Mouse (Mus musculus): ENCODE measurements around the gene Rtkn2. TPM values are rescaled to one million over a fixed set of nuclear protein-coding genes. Genes with fewer than 3 reads are reported as not detected.

Gene Rtkn2
- 0.04 and 0.07 TPM in 2 replicates for polyA plus RNA-seq (2012; ENCODE audit: low replicate concordance)

GRCm38 (mm10) chr10:67979401-67980157 is at the start of gene Rtkn2:
Gene Rtkn2, plus strand, starts transcription at chr10:67979570.

Other genes starting within 250 kb of the Rtkn2 start
- gene Zfp365, start 66.9 kb upstream of the Rtkn2 start, polyA plus RNA-seq (2012; ENCODE audit: low replicate concordance), result 0.15 and 0.43 TPM in 2 replicates

All from hematopoietic multipotent progenitor cell, adult 10-12 weeks (in vitro differentiated cells).